Mouse (Mus musculus) large intestine, adult 2 months (tissue): Measurements from ENCODE around the gene Tkt. TPM values are rescaled to one million over a fixed set of nuclear protein-coding genes. Genes with fewer than 3 reads are reported as not detected.

Source experiments
- DNase-seq: peaks from one replicate; pipeline ENCODE4 v3.0.0-alpha.2; 2012; ENCODE audit warnings: low read depth, low spot score
- WGBS: fragments of 180-500 bp; shearing (Covaris S2); methylation state at CpG from one replicate; pipeline ENCODE4 v1.1.7; 2018; 5-methylcytosine and 5-hydroxymethylcytosine counted together
- polyA plus RNA-seq: library from polyadenylated mRNA; depleted of rRNA; stranded (reverse); fragments of >200 nt; gene quantifications from 2 replicates; pipeline ENCODE4 v1.2.3, GENCODE M21; 2012

Gene Tkt
- polyA plus RNA-seq, 1 experiment, result 430 TPM

- WGBS, result 19% methylated on average over 8 of the region's 8 CpGs
- DNase-seq, result no peak
Measured at GRCm38 (mm10) chr14:30550232-30551070, 2.3 kb downstream of the Tkt start.

GRCm38 (mm10) chr14:30551509-30551908, 3.4 kb downstream of the Tkt start:
- no peak for DNase-seq
- WGBS, result 27% methylated on average over 5 of the region's 5 CpGs

- no peak for DNase-seq
- 86% methylated on average over 2 of the region's 2 CpGs for WGBS
Measured at GRCm38 (mm10) chr14:30551981-30552380, 3.8 kb downstream of the Tkt start.

- no peak for DNase-seq
- 71% methylated on average over 4 of the region's 4 CpGs for WGBS
Measured at GRCm38 (mm10) chr14:30553185-30553584, 5.0 kb downstream of the Tkt start.

- 41% methylated on average over 2 of the region's 2 CpGs for WGBS
- DNase-seq, result no peak
Measured at GRCm38 (mm10) chr14:30556651-30557050, 8.5 kb downstream of the Tkt start.

- WGBS, result 47% methylated on average over 9 of the region's 9 CpGs
- DNase-seq, result no peak
Measured at GRCm38 (mm10) chr14:30557730-30558129, 9.6 kb downstream of the Tkt start.

- DNase-seq, result no peak
- 86% methylated on average over 17 of the region's 17 CpGs for WGBS
Measured at GRCm38 (mm10) chr14:30559321-30559850, 11.2 kb downstream of the Tkt start.

GRCm38 (mm10) chr14:30560803-30561389, 12.7 kb downstream of the Tkt start:
- 60% methylated on average over 13 of the region's 13 CpGs for WGBS
- no peak for DNase-seq

GRCm38 (mm10) chr14:30561470-30562187, 13.5 kb downstream of the Tkt start:
- DNase-seq, result peak; percentile 53
- 38% methylated on average over 14 of the region's 14 CpGs for WGBS

- DNase-seq, result no peak
Measured at GRCm38 (mm10) chr14:30562343-30562742, 14.2 kb downstream of the Tkt start.

GRCm38 (mm10) chr14:30564451-30564850, 16.3 kb downstream of the Tkt start:
- WGBS, result 31% methylated on average over 2 of the region's 2 CpGs
- no peak for DNase-seq

- 78% methylated on average over 6 of the region's 6 CpGs for WGBS
- DNase-seq, result no peak
Measured at GRCm38 (mm10) chr14:30566317-30566716, 18.2 kb downstream of the Tkt start.

- WGBS, result 87% methylated on average over 9 of the region's 9 CpGs
Measured at GRCm38 (mm10) chr14:30568016-30568415, 19.9 kb downstream of the Tkt start.

GRCm38 (mm10) chr14:30570303-30570702, 22.1 kb downstream of the Tkt start:
- DNase-seq, result no peak
- WGBS, result 62% methylated on average over 9 of the region's 9 CpGs

More at GRCm38 (mm10) chr14:30568016-30568415, 19.9 kb downstream of the Tkt start:
- no peak for DNase-seq

GRCm38 (mm10) chr14:30572253-30572652, 24.1 kb downstream of the Tkt start:
- 88% methylated on average over 10 of the region's 10 CpGs for WGBS

GRCm38 (mm10) chr14:30573235-30573634, 25.1 kb downstream of the Tkt start:
- 51% methylated on average over 8 of the region's 8 CpGs for WGBS
- no peak for DNase-seq

More at GRCm38 (mm10) chr14:30572253-30572652, 24.1 kb downstream of the Tkt start:
- DNase-seq, result no peak

GRCm38 (mm10) chr14:30573983-30574584, 25.9 kb downstream of the Tkt start:
- 55% methylated on average over 6 of the region's 6 CpGs for WGBS
- no peak for DNase-seq

- no peak for DNase-seq
- 55% methylated on average over 7 of the region's 7 CpGs for WGBS
Measured at GRCm38 (mm10) chr14:30575791-30576190, 27.6 kb downstream of the Tkt start.

- no peak for DNase-seq
- WGBS, result 50% methylated on average over 5 of the region's 5 CpGs
Measured at GRCm38 (mm10) chr14:30576260-30576659, 28.1 kb downstream of the Tkt start.
